Mouse (Mus musculus) hindbrain, embryonic 13.5 days (tissue): ENCODE measurements around the gene P4ha2. TPM values are rescaled to one million over a fixed set of nuclear protein-coding genes. Genes with fewer than 3 reads are reported as not detected.
"Not testable (repeated sequence)": the region's sequence is repeated elsewhere in the genome, so short reads cannot be mapped to it uniquely, and the experiment has no call there.

Experiments
- ATAC-seq: fragments of 200-750 bp; cut with Nextera tagmentation; 2 replicates; pipeline ENCODE4 v1.8.0; 2017; ENCODE audit warnings: moderate TSS enrichment; ENCODE audit not compliant: low FRiP score
- H3K27ac ChIP-seq: fragments of 300-500 bp; sonication (generic); 2 replicates; pipeline ENCODE4 v1.5.1; 2015; ENCODE audit warnings: inconsistent platforms, mild to moderate bottlenecking, moderate library complexity
- H3K27me3 ChIP-seq: fragments of 300-500 bp; sonication (generic); 2 replicates; pipeline ENCODE4 v1.6.1; 2015; ENCODE audit warnings: mild to moderate bottlenecking, inconsistent platforms
- H3K36me3 ChIP-seq: fragments of 300-500 bp; sonication (generic); 2 replicates; pipeline ENCODE4 v1.6.1; 2015; ENCODE audit warnings: mild to moderate bottlenecking, inconsistent platforms
- H3K4me1 ChIP-seq: fragments of 300-500 bp; sonication (generic); replicated peaks from 2 replicates; pipeline ENCODE4 v1.6.1; 2015; ENCODE audit warnings: inconsistent platforms
- H3K4me2 ChIP-seq: fragments of 300-500 bp; sonication (generic); 2 replicates; pipeline ENCODE4 v1.6.1; 2015; ENCODE audit warnings: inconsistent platforms, mild to moderate bottlenecking, moderate library complexity
- H3K4me3 ChIP-seq: fragments of 300-500 bp; sonication (generic); 2 replicates; pipeline ENCODE4 v1.5.1; 2015; ENCODE audit warnings: mild to moderate bottlenecking, inconsistent platforms
- H3K9ac ChIP-seq: fragments of 300-500 bp; sonication (generic); 2 replicates; pipeline ENCODE4 v1.6.1; 2015; ENCODE audit warnings: mild to moderate bottlenecking, inconsistent platforms
- H3K9me3 ChIP-seq: fragments of 300-500 bp; sonication (generic); 2 replicates; pipeline ENCODE4 v1.6.1; 2016; ENCODE audit warnings: inconsistent platforms
- WGBS: fragments of 180-500 bp; shearing (Covaris S2); methylation state at CpG from one replicate; pipeline ENCODE4 v1.1.7; 2015; 5-methylcytosine and 5-hydroxymethylcytosine counted together
- polyA plus RNA-seq: library from polyadenylated mRNA; unstranded; fragments of >200 nt; fragmentation: Nextera tagmentation; extraction: Ambion mirVana; gene quantifications from 2 replicates; pipeline ENCODE4 v1.2.1, GENCODE M21; 2015

Gene P4ha2
- polyA plus RNA-seq, 1 experiment from 2014 or later: 10.9 TPM

DNA sequence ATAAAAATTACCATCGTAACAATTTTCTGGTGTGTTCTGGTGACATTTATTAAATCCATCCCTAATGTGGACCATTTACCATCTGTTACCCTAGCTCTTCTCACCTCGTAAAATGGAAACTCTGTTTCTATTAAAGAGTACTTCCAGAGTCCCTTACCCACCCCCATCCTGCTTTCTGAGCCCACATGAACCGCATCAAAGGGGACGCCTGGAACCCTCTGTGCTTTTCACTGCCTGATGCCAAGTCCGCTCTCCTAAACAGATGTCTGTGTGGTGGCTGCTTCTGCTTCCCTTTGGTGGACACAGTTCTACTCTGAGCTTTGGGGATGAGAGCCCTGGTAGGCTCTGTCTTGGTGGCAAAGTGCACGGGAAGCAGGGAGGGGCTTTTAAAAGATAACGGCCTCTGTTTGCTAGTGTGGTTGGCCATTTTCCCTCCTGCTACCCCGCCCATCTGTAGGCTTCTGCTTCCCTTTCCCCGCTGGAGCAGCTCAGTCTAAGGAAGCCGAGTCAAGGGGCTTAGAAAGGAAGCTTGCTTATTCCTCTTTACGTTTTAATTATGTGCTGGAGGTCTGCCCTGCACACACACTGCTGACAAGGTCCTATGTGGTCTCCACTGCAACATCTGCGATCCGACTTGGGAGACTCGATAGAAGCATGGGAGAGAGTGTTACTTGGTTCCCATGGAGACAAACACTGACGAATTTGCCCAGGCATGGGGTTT is 26.9 kb downstream of the P4ha2 start:
- H3K4me1 ChIP-seq: peaks cover 27% of the 10 kb centered on the region
- no peaks in the 10 kb centered on the region for H3K27me3 ChIP-seq
- H3K4me3 ChIP-seq: no peak overlapping the region
- 43% methylated on average over 15 of the region's 15 CpGs for WGBS
- no peaks in the 10 kb centered on the region for H3K9me3 ChIP-seq
- no peak for ATAC-seq
- H3K4me2 ChIP-seq: no peak overlapping the region
- H3K36me3 ChIP-seq: 0 out of 2 replicates have a peak, but pooled peaks cover 3% of the 10 kb centered on the region
- peak overlapping the region; percentile 40; the same call in 1 of the 2 replicates for H3K27ac ChIP-seq
- 0 out of 2 replicates have a peak overlapping the region, but pooled peaks have one; percentile 19 for H3K9ac ChIP-seq

DNA sequence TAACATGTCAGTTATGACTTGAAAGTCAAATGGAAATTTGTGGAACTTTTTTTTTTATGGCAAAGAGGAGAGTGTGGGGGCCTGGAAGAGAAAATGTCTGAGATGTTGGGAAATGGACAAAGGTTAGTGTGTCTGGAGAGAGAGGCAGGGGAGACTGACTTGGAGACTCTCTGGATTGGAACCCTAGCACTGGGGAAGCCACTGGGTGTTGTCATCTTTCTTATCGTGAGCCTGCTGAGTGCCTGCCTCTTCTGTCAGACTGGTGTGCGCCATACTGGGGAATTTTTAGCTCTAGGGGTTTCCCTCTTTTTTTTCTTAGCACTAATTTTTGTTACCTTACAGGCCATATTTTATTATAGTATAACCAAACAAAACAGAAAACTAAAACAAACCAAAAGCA is 27.5 kb downstream of the P4ha2 start:
- Histone ChIP-seq H3K4me1 (peaks cover 22% of the 10 kb centered on the region), H3K4me3 (no peak overlapping the region), H3K27me3 (no peaks in the 10 kb centered on the region), H3K4me2 (no peak overlapping the region), H3K9me3 (no peaks in the 10 kb centered on the region), H3K9ac (no peak overlapping the region), H3K36me3 (0 out of 2 replicates have a peak, but pooled peaks cover 3% of the 10 kb centered on the region), H3K27ac (no peak overlapping the region)
- ATAC-seq: no peak
- WGBS: 76% methylated on average over 2 of the region's 2 CpGs

DNA sequence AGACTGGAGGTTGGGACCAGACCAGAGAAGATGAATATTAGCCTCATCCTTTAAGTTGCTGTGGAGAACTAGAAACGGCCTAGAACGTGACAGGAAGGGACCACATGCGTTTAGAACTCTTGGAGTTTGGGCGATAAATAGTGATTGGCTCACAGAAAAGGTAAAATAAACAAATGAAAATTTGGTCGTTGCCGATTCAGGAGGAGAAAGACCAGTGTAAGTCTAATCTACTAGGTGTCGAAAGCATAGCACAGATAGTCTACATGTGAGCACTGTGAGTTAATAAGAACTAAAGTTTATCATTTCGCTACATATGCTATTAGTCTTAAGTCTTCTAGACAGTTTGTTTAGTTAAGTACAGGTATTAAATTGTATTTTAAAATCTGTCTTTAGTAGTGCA is 30.1 kb downstream of the P4ha2 start:
- H3K9me3 ChIP-seq: no peaks in the 10 kb centered on the region
- H3K4me3 ChIP-seq: no peak overlapping the region
- 91% methylated on average over 8 of the region's 8 CpGs for WGBS
- peaks cover 11% of the 10 kb centered on the region for H3K4me1 ChIP-seq
- no peak overlapping the region for H3K9ac ChIP-seq
- ATAC-seq: no peak
- 0 out of 2 replicates have a peak, but pooled peaks cover 3% of the 10 kb centered on the region for H3K36me3 ChIP-seq
- H3K27me3 ChIP-seq: no peaks in the 10 kb centered on the region
- H3K4me2 ChIP-seq: no peak overlapping the region
- no peak overlapping the region for H3K27ac ChIP-seq

DNA sequence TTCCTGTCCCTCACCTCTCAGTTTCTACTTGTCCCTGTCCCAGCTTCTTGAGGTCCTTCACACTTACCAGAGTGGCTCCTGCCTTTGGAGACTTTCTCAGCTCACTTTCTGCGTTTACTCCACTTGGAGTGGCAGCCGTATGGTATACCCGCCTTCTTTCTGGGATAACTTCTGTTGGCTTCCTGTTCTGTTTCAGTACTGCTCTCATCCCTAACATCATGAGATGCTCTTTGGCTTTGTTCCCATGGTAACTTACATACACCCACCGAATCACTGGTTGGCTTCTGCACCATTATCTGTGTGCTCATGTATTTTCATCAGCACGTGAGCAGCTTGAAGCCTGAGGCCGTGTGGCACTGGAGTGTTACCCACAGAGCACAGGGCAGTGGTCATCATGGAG is 30.8 kb downstream of the P4ha2 start:
- peaks cover 11% of the 10 kb centered on the region for H3K4me1 ChIP-seq
- H3K4me3 ChIP-seq: no peak overlapping the region
- WGBS: 78% methylated on average over 6 of the region's 6 CpGs
- H3K36me3 ChIP-seq: 0 out of 2 replicates have a peak, but pooled peaks cover 3% of the 10 kb centered on the region
- no peak for ATAC-seq
- H3K27ac ChIP-seq: no peak overlapping the region
- H3K27me3 ChIP-seq: no peaks in the 10 kb centered on the region
- H3K9me3 ChIP-seq: no peaks in the 10 kb centered on the region
- H3K9ac ChIP-seq: no peak overlapping the region
- H3K4me2 ChIP-seq: no peak overlapping the region

DNA sequence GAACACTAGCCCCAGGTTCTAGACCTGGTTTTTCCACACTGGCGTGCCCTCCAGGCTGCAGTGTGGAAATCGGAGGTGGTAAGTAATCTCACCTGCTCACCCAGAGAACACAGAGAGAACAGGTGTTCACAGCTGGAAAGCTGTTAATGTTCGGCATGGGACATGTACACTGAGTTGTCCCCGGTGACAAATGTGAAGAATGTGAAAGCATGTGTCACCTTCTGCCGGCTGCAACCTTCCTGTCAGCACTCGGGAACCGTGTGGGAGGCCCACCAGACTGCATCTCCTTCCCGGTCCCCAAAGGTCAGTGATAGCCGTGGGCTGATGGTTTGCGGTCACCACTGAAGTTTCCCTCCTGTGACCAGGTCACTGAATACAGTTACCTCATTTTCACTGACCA is 32.4 kb downstream of the P4ha2 start:
- no peak overlapping the region for H3K4me3 ChIP-seq
- no peak overlapping the region for H3K4me2 ChIP-seq
- ATAC-seq: no peak
- no peak overlapping the region for H3K9ac ChIP-seq
- 0 out of 2 replicates have a peak, but pooled peaks cover 3% of the 10 kb centered on the region for H3K36me3 ChIP-seq
- H3K27me3 ChIP-seq: no peaks in the 10 kb centered on the region
- no peak overlapping the region for H3K27ac ChIP-seq
- H3K4me1 ChIP-seq: 0 out of 2 replicates have a peak, but pooled peaks cover under 1% of the 10 kb centered on the region
- WGBS: 89% methylated on average over 10 of the region's 10 CpGs
- H3K9me3 ChIP-seq: no peaks in the 10 kb centered on the region

DNA sequence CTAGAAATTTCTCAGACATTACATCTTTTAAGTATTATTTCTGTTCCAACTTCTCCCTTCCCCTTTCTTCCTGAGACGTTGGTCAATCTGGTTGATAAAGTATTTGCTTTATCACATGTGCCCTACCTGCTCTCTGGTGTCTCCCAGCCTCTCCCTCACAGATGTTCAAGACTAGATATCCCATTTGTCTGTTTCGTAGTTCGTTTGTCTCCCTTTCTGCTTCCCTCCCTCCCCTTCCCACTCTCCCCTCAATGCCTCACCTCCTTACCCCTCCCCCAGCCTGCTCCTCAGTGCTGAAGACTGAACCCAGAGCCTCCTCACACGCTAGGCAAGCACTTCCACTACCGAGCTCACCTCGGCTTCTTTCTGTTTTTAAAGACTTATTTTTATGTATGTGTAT is 35.0 kb downstream of the P4ha2 start:
- Histone ChIP-seq H3K9me3 (no peaks in the 10 kb centered on the region), H3K9ac (no peak overlapping the region), H3K27ac (no peak overlapping the region), H3K36me3 (0 out of 2 replicates have a peak, but pooled peaks cover 3% of the 10 kb centered on the region), H3K4me3 (no peak overlapping the region), H3K4me1 (no peaks in the 10 kb centered on the region), H3K27me3 (no peaks in the 10 kb centered on the region), H3K4me2 (no peak overlapping the region)
- 84% methylated on average over 6 of the region's 6 CpGs for WGBS
- no peak for ATAC-seq

DNA sequence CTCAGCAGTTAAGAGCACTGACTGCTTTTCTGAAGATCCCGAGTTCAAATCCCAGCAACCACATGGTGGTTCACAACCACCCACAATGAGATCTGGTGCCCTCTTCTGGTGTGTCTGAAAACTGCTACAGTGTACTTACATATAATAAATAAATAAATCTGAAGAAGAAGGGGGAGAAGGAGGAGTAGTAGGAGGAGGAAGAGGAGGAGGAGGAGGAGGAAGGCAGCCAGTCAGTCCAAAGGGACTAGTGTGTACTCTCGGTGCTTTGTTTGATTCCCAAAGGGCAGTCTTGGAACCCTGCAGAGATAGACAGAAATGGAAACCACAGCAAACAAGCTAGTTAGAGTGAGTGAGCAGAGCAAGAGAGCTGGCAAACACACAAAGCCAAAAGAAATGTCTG is 40.3 kb downstream of the P4ha2 start:
- not testable (repeated sequence) for H3K4me1 ChIP-seq, H3K27ac ChIP-seq, H3K27me3 ChIP-seq, ATAC-seq, H3K36me3 ChIP-seq, H3K9me3 ChIP-seq, H3K4me3 ChIP-seq, H3K9ac ChIP-seq, H3K4me2 ChIP-seq
- 35% methylated on average over 2 of the region's 2 CpGs for WGBS

DNA sequence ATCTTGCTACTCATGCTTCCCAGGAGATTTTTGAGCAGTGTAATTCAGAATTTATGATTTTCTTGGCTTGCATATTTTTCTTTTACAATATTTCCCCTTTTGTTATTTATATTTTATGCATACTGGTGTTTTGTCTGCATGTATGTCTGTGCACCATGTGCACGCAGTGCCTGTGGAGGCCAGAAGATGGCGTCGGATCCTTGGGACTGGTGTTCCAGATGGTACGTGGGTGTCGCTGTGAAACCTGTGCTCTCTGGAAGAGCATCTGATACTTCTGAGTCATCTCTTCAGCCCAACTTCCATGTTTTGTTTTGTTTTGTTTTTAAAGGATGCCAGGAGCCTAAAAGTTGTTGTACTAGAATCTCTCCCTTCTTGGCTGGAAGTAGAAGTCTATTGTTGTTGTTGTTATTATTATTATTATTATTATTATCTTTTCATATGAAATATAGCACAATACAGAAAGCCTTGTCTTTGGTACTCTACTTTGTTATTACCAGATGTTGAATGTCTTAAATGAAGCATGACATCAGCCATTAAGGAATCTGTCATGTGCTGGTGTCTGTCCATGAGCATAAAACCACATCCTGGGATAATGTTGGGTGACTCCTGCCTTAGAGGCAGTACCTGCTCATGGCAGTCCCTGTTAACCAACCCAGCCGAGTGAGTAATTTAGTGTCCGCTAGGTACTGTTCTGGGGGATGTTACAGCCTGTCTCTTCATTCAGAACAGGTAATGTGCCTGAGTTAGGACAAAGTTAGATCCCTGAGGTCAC is 41.5 kb downstream of the P4ha2 start:
- H3K4me2 ChIP-seq: no peak overlapping the region
- H3K27ac ChIP-seq: no peak overlapping the region
- no peak for ATAC-seq
- WGBS: 88% methylated on average over 7 of the region's 7 CpGs
- H3K9me3 ChIP-seq: no peaks in the 10 kb centered on the region
- no peaks in the 10 kb centered on the region for H3K36me3 ChIP-seq
- H3K4me1 ChIP-seq: no peaks in the 10 kb centered on the region
- H3K4me3 ChIP-seq: no peak overlapping the region
- H3K9ac ChIP-seq: no peak overlapping the region
- H3K27me3 ChIP-seq: no peaks in the 10 kb centered on the region

DNA sequence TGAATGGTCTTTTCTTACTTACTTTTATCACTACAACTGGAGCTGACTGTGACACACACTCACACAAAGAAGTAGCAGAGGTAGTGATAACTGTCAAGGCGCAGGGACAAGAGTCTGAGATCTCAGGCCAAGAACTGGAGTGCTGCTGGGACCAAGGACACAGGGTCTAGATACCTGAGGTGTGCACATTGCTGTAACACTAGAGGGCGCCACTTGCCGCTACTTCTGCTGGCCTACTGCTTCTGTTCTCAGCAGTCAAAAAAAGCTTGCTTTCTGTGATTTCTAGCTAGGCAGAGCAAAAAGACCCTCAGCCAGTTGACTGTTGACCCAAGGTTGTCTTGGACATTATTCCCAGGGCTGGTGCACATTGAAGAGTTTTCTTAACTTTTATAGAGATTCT is 45.0 kb downstream of the P4ha2 start:
- Histone ChIP-seq H3K9me3 (no peaks in the 10 kb centered on the region), H3K4me1 (no peaks in the 10 kb centered on the region), H3K4me2 (no peak overlapping the region), H3K27me3 (no peaks in the 10 kb centered on the region), H3K27ac (no peak overlapping the region), H3K9ac (no peak overlapping the region), H3K4me3 (no peak overlapping the region), H3K36me3 (no peaks in the 10 kb centered on the region)
- 32% methylated on average over 3 of the region's 3 CpGs for WGBS
- ATAC-seq: no peak

DNA sequence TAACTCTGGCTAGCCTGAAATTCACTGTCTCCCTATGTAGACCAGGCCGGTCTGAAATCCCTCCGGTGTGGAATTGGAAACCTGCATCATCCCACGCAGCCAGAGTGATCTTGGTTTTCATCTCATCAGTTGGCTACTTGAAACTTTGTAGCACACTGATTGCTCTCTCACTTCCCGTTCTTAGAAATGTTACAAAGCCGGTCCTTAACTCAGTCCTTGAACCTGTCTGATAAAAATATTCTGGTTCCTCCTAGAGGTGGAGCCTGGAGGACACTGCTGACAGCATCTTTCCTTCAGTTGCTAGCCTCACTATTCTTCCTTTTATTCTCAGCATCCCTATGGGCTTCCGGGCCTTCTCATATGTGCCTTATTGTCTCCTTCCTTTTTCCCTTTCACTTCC is 46.1 kb downstream of the P4ha2 start:
- Histone ChIP-seq H3K36me3 (no peaks in the 10 kb centered on the region), H3K9ac (no peak overlapping the region), H3K4me3 (no peak overlapping the region), H3K4me1 (no peaks in the 10 kb centered on the region), H3K4me2 (no peak overlapping the region), H3K9me3 (no peaks in the 10 kb centered on the region), H3K27me3 (no peaks in the 10 kb centered on the region), H3K27ac (no peak overlapping the region)
- 78% methylated on average over 6 of the region's 6 CpGs for whole genome bisulfite sequencing
- no peak for ATAC-seq

DNA sequence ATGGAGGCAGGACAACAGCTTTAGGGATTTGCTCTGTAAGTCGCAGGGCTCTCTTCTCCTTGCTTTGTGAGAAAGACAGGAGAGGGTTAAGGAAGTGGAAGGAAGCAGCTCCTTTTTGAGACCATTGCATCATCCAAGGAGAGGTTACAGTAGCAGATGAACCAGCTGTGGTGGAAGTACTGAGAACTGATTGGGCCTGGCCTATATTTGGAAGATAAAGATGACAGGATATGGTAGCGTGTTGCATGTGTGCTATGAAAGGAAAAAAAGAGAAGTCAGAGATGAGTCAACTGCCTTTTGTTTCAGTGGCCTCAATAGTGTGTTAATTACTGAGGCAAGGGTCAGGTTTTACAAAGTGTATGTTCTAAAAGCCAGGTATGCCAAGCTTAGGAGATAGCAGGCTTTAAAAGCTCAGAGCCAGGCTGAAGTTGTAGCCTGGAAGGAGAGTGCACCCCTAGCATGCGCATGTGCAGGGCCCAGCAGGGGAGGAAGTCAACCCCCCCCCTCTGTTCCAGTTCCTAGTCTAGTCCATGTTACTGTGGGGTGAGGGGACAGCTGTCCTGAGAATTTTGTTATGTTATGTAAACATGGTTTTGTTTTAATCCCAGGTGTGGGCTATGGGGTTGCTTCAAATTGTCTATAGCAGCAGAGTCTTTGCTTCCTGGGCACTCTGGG is 50.0 kb downstream of the P4ha2 start:
- Histone ChIP-seq H3K4me3 (no peak overlapping the region), H3K36me3 (no peaks in the 10 kb centered on the region), H3K4me2 (no peak overlapping the region), H3K4me1 (no peaks in the 10 kb centered on the region), H3K9me3 (no peaks in the 10 kb centered on the region), H3K27ac (no peak overlapping the region), H3K27me3 (no peaks in the 10 kb centered on the region), H3K9ac (no peak overlapping the region)
- 95% methylated on average over 3 of the region's 3 CpGs for WGBS
- ATAC-seq: no peak

DNA sequence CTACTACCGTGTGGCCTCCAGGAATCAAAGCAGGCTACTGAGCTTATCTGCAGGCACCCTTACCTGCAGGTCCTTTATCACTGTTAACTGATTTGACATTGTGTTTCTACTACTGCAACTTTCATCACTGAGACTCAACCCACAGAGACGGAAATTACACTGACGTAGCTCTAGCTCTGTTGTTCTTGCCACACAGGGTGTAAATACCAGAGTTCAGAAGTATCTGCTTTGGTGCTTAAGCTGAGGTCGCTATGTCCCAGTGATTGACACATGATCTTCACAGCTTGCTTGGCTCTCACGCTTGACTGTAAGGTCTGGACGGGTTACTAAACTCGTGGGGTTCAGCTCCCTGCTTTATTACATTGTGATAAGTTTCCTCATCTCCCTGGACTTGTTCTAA is 51.2 kb downstream of the P4ha2 start:
- H3K4me3 ChIP-seq: no peak overlapping the region
- H3K27me3 ChIP-seq: no peaks in the 10 kb centered on the region
- H3K36me3 ChIP-seq: no peaks in the 10 kb centered on the region
- WGBS: 67% methylated on average over 7 of the region's 7 CpGs
- H3K9me3 ChIP-seq: no peaks in the 10 kb centered on the region
- no peak overlapping the region for H3K9ac ChIP-seq
- H3K4me2 ChIP-seq: no peak overlapping the region
- no peak overlapping the region for H3K27ac ChIP-seq
- H3K4me1 ChIP-seq: no peaks in the 10 kb centered on the region
- no peak for ATAC-seq
